Mouse (Mus musculus): ENCODE measurements around the gene Zcchc12.
A peak's percentile ranks its signal among the peaks of the same experiment; 100 is the strongest.

The Zcchc12 gene

GRCm38 (mm10) chrX:36195736-36196525 is at the start of gene Zcchc12:
Gene Zcchc12, plus strand, starts transcription at chrX:36195904.
- peak; percentile 32 for DNase-seq (ENCODE audit: extremely low spot score)

GRCm38 (mm10) chrX:36146746-36147145 is 49.0 kb upstream of the Zcchc12 start:
- no peak for DNase-seq (ENCODE audit: extremely low spot score)

- DNase-seq (ENCODE audit: extremely low spot score), result no peak
Measured at GRCm38 (mm10) chrX:36150100-36150499, 45.6 kb upstream of the Zcchc12 start.

GRCm38 (mm10) chrX:36156677-36157076 is 39.0 kb upstream of the Zcchc12 start:
- no peak for DNase-seq (ENCODE audit: extremely low spot score)

GRCm38 (mm10) chrX:36161567-36161966 is 34.1 kb upstream of the Zcchc12 start:
- DNase-seq (ENCODE audit: extremely low spot score), result no peak

GRCm38 (mm10) chrX:36183625-36184024 is 12.1 kb upstream of the Zcchc12 start:
- DNase-seq (ENCODE audit: extremely low spot score), result peak; percentile 43

- no peak for DNase-seq (ENCODE audit: extremely low spot score)
Measured at GRCm38 (mm10) chrX:36186036-36186435, 9.7 kb upstream of the Zcchc12 start.

GRCm38 (mm10) chrX:36186443-36186842 is 9.3 kb upstream of the Zcchc12 start:
- no peak for DNase-seq (ENCODE audit: extremely low spot score)

GRCm38 (mm10) chrX:36193951-36194350 is 1.8 kb upstream of the Zcchc12 start:
- no peak for DNase-seq (ENCODE audit: extremely low spot score)

GRCm38 (mm10) chrX:36209554-36209953 is 13.8 kb downstream of the Zcchc12 start:
- DNase-seq (ENCODE audit: extremely low spot score), result no peak

GRCm38 (mm10) chrX:36211216-36211615 is 15.5 kb downstream of the Zcchc12 start:
- no peak for DNase-seq (ENCODE audit: extremely low spot score)

- no peak for DNase-seq (ENCODE audit: extremely low spot score)
Measured at GRCm38 (mm10) chrX:36221366-36221765, 25.7 kb downstream of the Zcchc12 start.

- DNase-seq (ENCODE audit: extremely low spot score), result peak; percentile 42
Measured at GRCm38 (mm10) chrX:36225777-36226176, 30.1 kb downstream of the Zcchc12 start.

GRCm38 (mm10) chrX:36226577-36226976 is 30.9 kb downstream of the Zcchc12 start:
- DNase-seq (ENCODE audit: extremely low spot score), result no peak

- DNase-seq (ENCODE audit: extremely low spot score), result no peak
Measured at GRCm38 (mm10) chrX:36228861-36229260, 33.2 kb downstream of the Zcchc12 start.

GRCm38 (mm10) chrX:36229273-36229672 is 33.6 kb downstream of the Zcchc12 start:
- no peak for DNase-seq (ENCODE audit: extremely low spot score)

- DNase-seq (ENCODE audit: extremely low spot score), result no peak
Measured at GRCm38 (mm10) chrX:36235652-36236051, 39.9 kb downstream of the Zcchc12 start.
